Mouse (Mus musculus) lung, postnatal 10 days (tissue): ENCODE results near the gene Mob3b.

Source experiments
- DNase-seq: peaks from one replicate; pipeline ENCODE4 v3.0.0; 2021

Mob3b gene

GRCm38 (mm10) chr4:35156751-35157611 lies at the start of gene Mob3b:
Gene Mob3b, minus strand, starts transcription at chr4:35157484.
- peak; percentile 92 for DNase-seq

GRCm38 (mm10) chr4:35204659-35205058 lies 47.4 kb upstream of the Mob3b start:
- DNase-seq = no peak

GRCm38 (mm10) chr4:35203724-35204123 lies 46.4 kb upstream of the Mob3b start:
- DNase-seq = no peak

GRCm38 (mm10) chr4:35201700-35202099 lies 44.4 kb upstream of the Mob3b start:
- no peak for DNase-seq

GRCm38 (mm10) chr4:35192725-35193124 lies 35.4 kb upstream of the Mob3b start:
- no peak for DNase-seq

GRCm38 (mm10) chr4:35189794-35190193 lies 32.5 kb upstream of the Mob3b start:
- no peak for DNase-seq

- DNase-seq = no peak
Measured at GRCm38 (mm10) chr4:35187617-35188326, 30.5 kb upstream of the Mob3b start.

GRCm38 (mm10) chr4:35177926-35178645 lies 20.8 kb upstream of the Mob3b start:
- no peak for DNase-seq

- DNase-seq = no peak
Measured at GRCm38 (mm10) chr4:35175566-35175965, 18.3 kb upstream of the Mob3b start.

GRCm38 (mm10) chr4:35173551-35173950 lies 16.3 kb upstream of the Mob3b start:
- no peak for DNase-seq

GRCm38 (mm10) chr4:35172471-35172870 lies 15.2 kb upstream of the Mob3b start:
- DNase-seq = no peak

- DNase-seq = no peak
Measured at GRCm38 (mm10) chr4:35169571-35170125, 12.4 kb upstream of the Mob3b start.

- DNase-seq = no peak
Measured at GRCm38 (mm10) chr4:35167855-35168254, 10.6 kb upstream of the Mob3b start.

GRCm38 (mm10) chr4:35165947-35166346 lies 8.7 kb upstream of the Mob3b start:
- DNase-seq = no peak

GRCm38 (mm10) chr4:35165275-35165674 lies 8.0 kb upstream of the Mob3b start:
- DNase-seq = no peak

- DNase-seq = no peak
Measured at GRCm38 (mm10) chr4:35157815-35158214, 531 bp upstream of the Mob3b start.

- DNase-seq = peak; percentile 69
Measured at GRCm38 (mm10) chr4:35156149-35156611, 1.1 kb downstream of the Mob3b start.

- peak; percentile 73 for DNase-seq
Measured at GRCm38 (mm10) chr4:35155132-35155922, 2.0 kb downstream of the Mob3b start.

GRCm38 (mm10) chr4:35154051-35154450 lies 3.2 kb downstream of the Mob3b start:
- no peak for DNase-seq

GRCm38 (mm10) chr4:35151756-35152155 lies 5.5 kb downstream of the Mob3b start, which contains the start of gene Ifnk:
Gene Ifnk, plus strand, starts transcription at chr4:35152056.
- no peak for DNase-seq

- no peak for DNase-seq
Measured at GRCm38 (mm10) chr4:35150706-35151105, 6.6 kb downstream of the Mob3b start.

- DNase-seq = no peak
Measured at GRCm38 (mm10) chr4:35148326-35148725, 9.0 kb downstream of the Mob3b start.
